Mouse (Mus musculus) kidney, postnatal 36 days (tissue): ENCODE data around the gene Scnn1a.

Source experiments
- DNase-seq, 2 experiments: peaks; one replicate each; pipeline ENCODE4 v3.0.0; 2021 to 2022; ENCODE audit warnings: mixed read lengths in 2 of 2

The Scnn1a gene

GRCm38 (mm10) chr6:125344084-125344483, 23.6 kb downstream of the Scnn1a start:
- DNase-seq = peak; percentile 59 to 62

- no peak for DNase-seq
Measured at GRCm38 (mm10) chr6:125344866-125345265, 24.4 kb downstream of the Scnn1a start.

GRCm38 (mm10) chr6:125345625-125346024, 25.2 kb downstream of the Scnn1a start:
- no peak for DNase-seq

GRCm38 (mm10) chr6:125346029-125346428, 25.6 kb downstream of the Scnn1a start:
- DNase-seq = peak; percentile 65 to 78

GRCm38 (mm10) chr6:125348721-125349574, 28.5 kb downstream of the Scnn1a start, which contains the start of gene Tnfrsf1a:
Gene Tnfrsf1a (plus strand): TSS chr6:125349362.
- no peak for DNase-seq

- DNase-seq = peak; percentile 81 to 84
Measured at GRCm38 (mm10) chr6:125349575-125350230, 29.2 kb downstream of the Scnn1a start.

GRCm38 (mm10) chr6:125350231-125350994, 30.0 kb downstream of the Scnn1a start:
- peak in 1 of 2 experiments; percentile 60 for DNase-seq

- DNase-seq = no peak
Measured at GRCm38 (mm10) chr6:125350995-125351324, 30.5 kb downstream of the Scnn1a start.

GRCm38 (mm10) chr6:125351368-125352045, 31.0 kb downstream of the Scnn1a start:
- DNase-seq = peak; percentile 57 to 72

- DNase-seq = no peak
Measured at GRCm38 (mm10) chr6:125352046-125352384, 31.6 kb downstream of the Scnn1a start.

- DNase-seq = no peak
Measured at GRCm38 (mm10) chr6:125352811-125353210, 32.4 kb downstream of the Scnn1a start.

- DNase-seq = no peak
Measured at GRCm38 (mm10) chr6:125353221-125353620, 32.8 kb downstream of the Scnn1a start.

GRCm38 (mm10) chr6:125353655-125354054, 33.2 kb downstream of the Scnn1a start:
- DNase-seq = no peak

- DNase-seq = peak; percentile 77 to 90
Measured at GRCm38 (mm10) chr6:125354352-125355151, 34.1 kb downstream of the Scnn1a start.

- DNase-seq = no peak
Measured at GRCm38 (mm10) chr6:125355197-125355741, 34.8 kb downstream of the Scnn1a start.

GRCm38 (mm10) chr6:125356264-125356663, 35.8 kb downstream of the Scnn1a start:
- DNase-seq = peak; percentile 52 to 60

- DNase-seq = no peak
Measured at GRCm38 (mm10) chr6:125357334-125357733, 36.9 kb downstream of the Scnn1a start.

GRCm38 (mm10) chr6:125359999-125360398, 39.5 kb downstream of the Scnn1a start:
- no peak for DNase-seq

- DNase-seq = no peak
Measured at GRCm38 (mm10) chr6:125360846-125361245, 40.4 kb downstream of the Scnn1a start.

GRCm38 (mm10) chr6:125361467-125362291, 41.2 kb downstream of the Scnn1a start:
- peak; percentile 69 to 81 for DNase-seq

GRCm38 (mm10) chr6:125363021-125363420, 42.6 kb downstream of the Scnn1a start:
- no peak for DNase-seq
